Mouse (Mus musculus) heart, postnatal 0 days (tissue): ENCODE data around the gene Sept9. TPM values are rescaled to one million over a fixed set of nuclear protein-coding genes. Genes with fewer than 3 reads are reported as not detected.

Source experiments
- ATAC-seq: fragments of 200-750 bp; cut with Nextera tagmentation; 2 replicates; pipeline ENCODE4 v1.8.0; 2017; ENCODE audit warnings: low read depth, moderate number of reproducible peaks, moderate library complexity; ENCODE audit not compliant: insufficient read depth
- DNase-seq: peaks from one replicate; pipeline ENCODE4 v3.0.0-alpha.2; 2016; ENCODE audit warnings: low spot score
- H3K27ac ChIP-seq: fragments of 300-500 bp; sonication (generic); 2 replicates; pipeline ENCODE4 v1.5.1; 2014; ENCODE audit warnings: low read depth, mild to moderate bottlenecking
- H3K27me3 ChIP-seq: fragments of 300-500 bp; sonication (generic); 2 replicates; pipeline ENCODE4 v1.6.1; 2014; ENCODE audit warnings: low read length, mixed read lengths; ENCODE audit not compliant: control insufficient read depth, insufficient read depth
- H3K36me3 ChIP-seq: fragments of 300-500 bp; sonication (generic); replicated peaks from 2 replicates; pipeline ENCODE4 v1.6.1; 2014; ENCODE audit warnings: low read length, mixed read lengths; ENCODE audit not compliant: control insufficient read depth, insufficient read depth
- H3K4me1 ChIP-seq: fragments of 300-500 bp; sonication (generic); 2 replicates; pipeline ENCODE4 v1.6.1; 2014; ENCODE audit warnings: antibody characterized with exemption; ENCODE audit not compliant: control insufficient read depth, insufficient read depth
- H3K4me2 ChIP-seq: fragments of 300-500 bp; sonication (generic); 2 replicates; pipeline ENCODE4 v1.6.1; 2014; ENCODE audit warnings: low read depth, mild to moderate bottlenecking, low read length, moderate library complexity
- H3K4me3 ChIP-seq: fragments of 300-500 bp; sonication (generic); 2 replicates; pipeline ENCODE4 v1.5.1; 2014; ENCODE audit warnings: low read depth, low read length
- H3K9ac ChIP-seq: fragments of 300-500 bp; sonication (generic); replicated peaks from 2 replicates; pipeline ENCODE4 v1.6.1; 2014; ENCODE audit warnings: low read depth, low read length, mixed read lengths
- H3K9me3 ChIP-seq: fragments of 300-500 bp; sonication (generic); replicated peaks from 2 replicates; pipeline ENCODE4 v1.6.1; 2016; ENCODE audit warnings: low read length; ENCODE audit not compliant: control insufficient read depth
- CTCF ChIP-seq: IDR thresholded peaks from 2 replicates; pipeline ENCODE4 v1.5.1; 2016; ENCODE audit warnings: antibody characterized with exemption, control low read depth, low read depth
- EP300 ChIP-seq: IDR thresholded peaks from 2 replicates; pipeline ENCODE4 v1.6.1; 2016; ENCODE audit warnings: antibody characterized with exemption, low read depth
- WGBS: fragments of 180-500 bp; shearing (Covaris S2); extraction: QIAGEN DNeasy Blood & Tissue Kit; methylation state at CpG from one replicate; pipeline ENCODE4 v1.1.7; 2014; 5-methylcytosine and 5-hydroxymethylcytosine counted together
- polyA plus RNA-seq: library from polyadenylated mRNA; unstranded; fragments of >200 nt; fragmentation: Nextera tagmentation; extraction: Ambion mirVana; gene quantifications from 2 replicates; pipeline ENCODE4 v1.2.1, GENCODE M21; 2015
- total RNA-seq: library from RNA; depleted of rRNA; stranded (reverse); fragments of >200 nt; gene quantifications from 2 replicates; pipeline ENCODE4 v1.2.3, GENCODE M21; 2014; ENCODE audit warnings: low replicate concordance

The Sept9 gene
- total and polyA plus RNA-seq, 2 experiments from 2014 or later = 31.6 to 64.2 TPM

GRCm38 (mm10) chr11:117243536-117244290 lies 44.3 kb downstream of the Sept9 start:
- no peaks in the 10 kb centered on the region; the same call in 1 of the 2 replicates for H3K27me3 ChIP-seq
- DNase-seq (no peak), ATAC-seq (no peak)
- H3K9ac ChIP-seq = no peak overlapping the region
- no peak overlapping the region for H3K4me3 ChIP-seq
- H3K9me3 ChIP-seq = no peaks in the 10 kb centered on the region
- peaks cover 3% of the 10 kb centered on the region for H3K4me1 ChIP-seq
- H3K4me2 ChIP-seq = no peak overlapping the region
- TF ChIP-seq EP300 = no peak
- H3K27ac ChIP-seq = no peak overlapping the region
- no peaks in the 10 kb centered on the region for H3K36me3 ChIP-seq
- WGBS = 80% methylated on average over 12 of the region's 12 CpGs

- no peak overlapping the region for H3K4me3 ChIP-seq
- no peaks in the 10 kb centered on the region for H3K9me3 ChIP-seq
- DNase-seq (no peak), ATAC-seq (no peak)
- peaks cover 10% of the 10 kb centered on the region for H3K4me1 ChIP-seq
- H3K27me3 ChIP-seq = no peaks in the 10 kb centered on the region
- H3K4me2 ChIP-seq = no peak overlapping the region
- WGBS = 85% methylated on average over 8 of the region's 8 CpGs
- H3K9ac ChIP-seq = no peak overlapping the region
- H3K36me3 ChIP-seq = no peaks in the 10 kb centered on the region
- TF ChIP-seq EP300 (no peak), CTCF (no peak)
- no peak overlapping the region for H3K27ac ChIP-seq
Observed at GRCm38 (mm10) chr11:117245041-117245725, 45.7 kb downstream of the Sept9 start.

GRCm38 (mm10) chr11:117245846-117246245 lies 46.4 kb downstream of the Sept9 start:
- no peak for ATAC-seq
- TF ChIP-seq EP300 (no peak), CTCF (no peak)
- no peaks in the 10 kb centered on the region for H3K27me3 ChIP-seq
- H3K4me2 ChIP-seq = no peak overlapping the region
- no peaks in the 10 kb centered on the region for H3K9me3 ChIP-seq
- WGBS = 81% methylated on average over 3 of the region's 3 CpGs
- DNase-seq = no peak
- H3K9ac ChIP-seq = no peak overlapping the region
- no peak overlapping the region for H3K27ac ChIP-seq
- H3K4me1 ChIP-seq = peaks cover 10% of the 10 kb centered on the region
- H3K4me3 ChIP-seq = no peak overlapping the region
- no peaks in the 10 kb centered on the region for H3K36me3 ChIP-seq

- Histone ChIP-seq H3K4me3 (no peak overlapping the region), H3K4me1 (peaks cover 10% of the 10 kb centered on the region), H3K27ac (peak overlapping the region; percentile 40), H3K27me3 (no peaks in the 10 kb centered on the region), H3K9ac (no peak overlapping the region), H3K4me2 (no peak overlapping the region), H3K36me3 (no peaks in the 10 kb centered on the region), H3K9me3 (no peaks in the 10 kb centered on the region)
- ATAC-seq (peak; percentile 6; the same call in 1 of the 2 replicates), DNase-seq (no peak)
- WGBS = 51% methylated on average over 8 of the region's 8 CpGs
- TF ChIP-seq CTCF (no peak), EP300 (no peak)
Observed at GRCm38 (mm10) chr11:117246286-117246685, 46.8 kb downstream of the Sept9 start.

GRCm38 (mm10) chr11:117246981-117247431 lies 47.5 kb downstream of the Sept9 start:
- Histone ChIP-seq H3K27me3 (no peaks in the 10 kb centered on the region), H3K36me3 (no peaks in the 10 kb centered on the region), H3K27ac (peak overlapping the region; percentile 40), H3K4me3 (no peak overlapping the region), H3K9ac (no peak overlapping the region), H3K9me3 (no peaks in the 10 kb centered on the region), H3K4me1 (peaks cover 10% of the 10 kb centered on the region), H3K4me2 (no peak overlapping the region)
- no peak for TF ChIP-seq CTCF
- TF ChIP-seq EP300 = 0 out of 2 replicates have a peak, but pooled peaks have one; percentile 35
- ATAC-seq = peak; percentile 25; the same call in 1 of the 2 replicates
- no peak for DNase-seq
- 60% methylated on average over 9 of the region's 9 CpGs for WGBS
